In genomic region chr12:75918914-75919313, GRCm38 (mm10) we compare ENCODE assay signal across 9 mouse cellular contexts.
DNase-seq lines count a peak whose midpoint lies in the region; ATAC-seq and TF ChIP-seq lines count a peak whose summit lies in the region.
"Had no signal": no experiment of that assay in that cellular context is flagged by ENCODE, and none has a peak within 500 bp of the region (broad histone marks: within the 10 kb centered on the region; RNA-seq: fewer than 3 reads in every experiment).

No protein-coding gene starts in this region.

- 64% methylated on average over 6 of the region's 6 CpGs for WGBS in hindbrain, embryonic 10.5 days
- WGBS in hindbrain, embryonic 13.5 days: 68% methylated on average over 6 of the region's 6 CpGs
- WGBS in hindbrain, postnatal 0 days: 56% methylated on average over 6 of the region's 6 CpGs

- H3K27me3 ChIP-seq in hindbrain, embryonic 10.5 days (ENCODE audit: insufficient read depth, poor library complexity, severe bottlenecking): no peaks in the 10 kb centered on the region
- no peaks in the 10 kb centered on the region for H3K27me3 ChIP-seq in hindbrain, embryonic 13.5 days
- no peaks in the 10 kb centered on the region for H3K27me3 ChIP-seq in E14TG2a.4 (ENCODE audit: insufficient read depth, low read length)
- no peaks in the 10 kb centered on the region for H3K27me3 ChIP-seq in hindbrain, postnatal 0 days (ENCODE audit: insufficient read depth, low read length)
- H3K27me3 ChIP-seq: limb, embryonic 15.5 days had no signal

- peaks cover 5% of the 10 kb centered on the region; the same call in 1 of the 2 replicates for H3K4me1 ChIP-seq in hindbrain, embryonic 10.5 days (replicated peaks)
- 0 out of 2 replicates have a peak, but pooled peaks cover 9% of the 10 kb centered on the region for H3K4me1 ChIP-seq in hindbrain, embryonic 13.5 days (replicated peaks)
- no peaks in the 10 kb centered on the region for H3K4me1 ChIP-seq in E14TG2a.4 (replicated peaks; ENCODE audit: low read depth, low read length)
- H3K4me1 ChIP-seq in hindbrain, postnatal 0 days (ENCODE audit: insufficient read depth, low read length): no peaks in the 10 kb centered on the region
- H3K4me1 ChIP-seq: limb, embryonic 15.5 days had no signal

- ATAC-seq in hindbrain, embryonic 13.5 days (ENCODE audit: low FRiP score): no peak
- ATAC-seq in hindbrain, postnatal 0 days: no peak
- no peak for ATAC-seq in erythroid progenitor cell, adult 5-6 weeks (replicated peaks; ENCODE audit: low FRiP score, poor library complexity, severe bottlenecking)

- DNase-seq in hindbrain, embryonic 10.5 days (ENCODE audit: low spot score): peak; percentile 26
- DNase-seq in brain, adult 2 months (ENCODE audit: low read depth, low spot score): peak; percentile 81
- DNase-seq in hindbrain, postnatal 0 days (ENCODE audit: low spot score): peak; percentile 82
- DNase-seq in lung, postnatal 36 days: peak; percentile 25
- no peak for DNase-seq in spleen, postnatal 10 days (ENCODE audit: low spot score in 2 of 2)

- no peak overlapping the region for H3K4me3 ChIP-seq in hindbrain, embryonic 10.5 days
- no peak overlapping the region for H3K4me3 ChIP-seq in hindbrain, embryonic 13.5 days
- H3K4me3 ChIP-seq in E14TG2a.4 (replicated peaks; ENCODE audit: low read length): no peak overlapping the region
- no peak overlapping the region for H3K4me3 ChIP-seq in hindbrain, postnatal 0 days (ENCODE audit: low read length)
- H3K4me3 ChIP-seq: limb, embryonic 15.5 days had no signal

- no peak overlapping the region for H3K9ac ChIP-seq in hindbrain, embryonic 13.5 days
- no peak overlapping the region for H3K9ac ChIP-seq in hindbrain, postnatal 0 days (replicated peaks; ENCODE audit: low read length)
- H3K9ac ChIP-seq: limb, embryonic 15.5 days had no signal

- peak; percentile 38; the same call in 1 of the 2 replicates for TF ChIP-seq CTCF in E14TG2a.4 (conservative IDR thresholded peaks at IDR 0.05; ENCODE audit: low read length)
- peak; percentile 71 for TF ChIP-seq CTCF in hindbrain, postnatal 0 days (IDR thresholded peaks at IDR 0.05; ENCODE audit: low read depth)

- peaks cover 94% of the 10 kb centered on the region for H3K36me3 ChIP-seq in hindbrain, embryonic 10.5 days
- peaks cover 35% of the 10 kb centered on the region for H3K36me3 ChIP-seq in hindbrain, embryonic 13.5 days
- H3K36me3 ChIP-seq in E14TG2a.4 (ENCODE audit: insufficient read depth, low read length): no peaks in the 10 kb centered on the region
- H3K36me3 ChIP-seq in hindbrain, postnatal 0 days (ENCODE audit: insufficient read depth, low read length): no peaks in the 10 kb centered on the region; the same call in 1 of the 2 replicates

- no peak overlapping the region for H3K4me2 ChIP-seq in hindbrain, embryonic 13.5 days
- H3K4me2 ChIP-seq in hindbrain, postnatal 0 days (ENCODE audit: low read depth, low read length): no peak overlapping the region
- H3K4me2 ChIP-seq: limb, embryonic 15.5 days had no signal

- no peaks in the 10 kb centered on the region for H3K9me3 ChIP-seq in hindbrain, embryonic 10.5 days
- H3K9me3 ChIP-seq in hindbrain, embryonic 13.5 days: no peaks in the 10 kb centered on the region
- H3K9me3 ChIP-seq in E14TG2a.4 (ENCODE audit: low read length): no peaks in the 10 kb centered on the region
- H3K9me3 ChIP-seq in hindbrain, postnatal 0 days (ENCODE audit: low read length): no peaks in the 10 kb centered on the region
- H3K9me3 ChIP-seq: limb, embryonic 15.5 days had no signal

- H3K27ac ChIP-seq in hindbrain, embryonic 10.5 days: no peak overlapping the region
- H3K27ac ChIP-seq in hindbrain, embryonic 13.5 days: no peak overlapping the region
- no peak overlapping the region for H3K27ac ChIP-seq in hindbrain, postnatal 0 days
- H3K27ac ChIP-seq: limb, embryonic 15.5 days had no signal

Comparison
In these comparisons a context has a peak if more than half of its experiments do, and no peak if none do; other contexts are left out.
1. DNase-seq: peak in hindbrain, embryonic 10.5 days (single experiment), brain, adult 2 months (single experiment), hindbrain, postnatal 0 days (single experiment) and lung, postnatal 36 days (single experiment); none in spleen, postnatal 10 days (0 of 2).